Mouse (Mus musculus): Measurements from ENCODE around the gene Abcc4. TPM values are rescaled to one million over a fixed set of nuclear protein-coding genes. Genes with fewer than 3 reads are reported as not detected.

The Abcc4 gene
- total and polyA plus RNA-seq, 2 experiments from 2014 or later = 2.4 to 3.6 TPM

GRCm38 (mm10) chr14:118638447-118639275 lies 67.4 kb downstream of the Abcc4 start:
- DNase-seq (ENCODE audit: low spot score) (no peak), ATAC-seq (ENCODE audit: low FRiP score) (no peak)
- WGBS = 85% methylated on average over 25 of the region's 25 CpGs
- H3K9ac ChIP-seq (replicated peaks; ENCODE audit: low read length, poor library complexity, severe bottlenecking) = no peak overlapping the region
- no peak for TF ChIP-seq CTCF (IDR thresholded peaks at IDR 0.05)
- no peak overlapping the region for H3K4me3 ChIP-seq (ENCODE audit: low read depth, low read length)
- no peaks in the 10 kb centered on the region for H3K9me3 ChIP-seq (ENCODE audit: low read length)
- H3K36me3 ChIP-seq (ENCODE audit: insufficient read depth, low read length) = no peaks in the 10 kb centered on the region
- H3K27ac ChIP-seq (ENCODE audit: low read depth, low read length) = no peak overlapping the region
- H3K27me3 ChIP-seq (ENCODE audit: insufficient read depth, low read length) = no peaks in the 10 kb centered on the region
- H3K4me1 ChIP-seq (ENCODE audit: insufficient read depth, low read length) = no peaks in the 10 kb centered on the region
- H3K4me2 ChIP-seq (ENCODE audit: low read depth, low read length, poor library complexity, severe bottlenecking) = no peak overlapping the region

DNA sequence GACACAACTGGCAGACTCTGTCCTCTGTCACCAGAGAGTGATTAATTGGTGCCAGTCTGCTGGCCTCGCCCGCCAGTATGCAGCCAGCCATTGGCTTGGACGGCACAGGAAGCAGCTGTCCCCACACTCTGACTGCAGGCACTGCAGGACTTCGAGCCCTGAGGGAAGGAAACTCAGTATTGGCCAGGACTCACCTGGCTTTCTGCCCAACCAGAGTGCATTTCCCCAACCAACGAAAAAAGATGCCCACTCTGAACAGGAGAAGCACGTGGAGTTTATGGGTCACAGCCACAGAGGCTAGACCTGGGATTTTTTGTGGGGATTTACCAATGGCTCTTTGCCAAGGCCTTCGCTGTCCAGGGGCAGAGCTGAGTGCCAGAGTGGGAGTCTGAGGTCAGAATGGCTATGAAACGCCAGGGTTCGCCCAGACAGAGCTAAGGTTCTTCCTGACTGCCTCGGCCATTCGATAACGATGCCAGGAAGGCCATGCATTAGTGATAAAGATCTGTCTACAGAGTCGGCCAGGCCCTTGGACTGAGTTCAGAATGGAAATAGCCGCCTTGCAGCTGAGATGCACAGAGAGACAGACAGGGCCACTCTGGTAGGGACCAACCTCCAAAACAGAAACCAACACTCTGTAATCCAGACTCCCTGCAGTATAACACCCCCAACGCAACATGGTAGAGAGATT lies 70.4 kb downstream of the Abcc4 start:
- Histone ChIP-seq H3K4me1 (ENCODE audit: insufficient read depth, low read length) (no peaks in the 10 kb centered on the region), H3K9ac (replicated peaks; ENCODE audit: low read length, poor library complexity, severe bottlenecking) (no peak overlapping the region), H3K4me2 (ENCODE audit: low read depth, low read length, poor library complexity, severe bottlenecking) (no peak overlapping the region), H3K27ac (ENCODE audit: low read depth, low read length) (no peak overlapping the region), H3K36me3 (ENCODE audit: insufficient read depth, low read length) (no peaks in the 10 kb centered on the region), H3K4me3 (ENCODE audit: low read depth, low read length) (no peak overlapping the region), H3K27me3 (ENCODE audit: insufficient read depth, low read length) (no peaks in the 10 kb centered on the region), H3K9me3 (ENCODE audit: low read length) (no peaks in the 10 kb centered on the region)
- TF ChIP-seq CTCF (IDR thresholded peaks at IDR 0.05) = no peak
- ATAC-seq (ENCODE audit: low FRiP score) (peak; percentile 66; the same call in 1 of the 2 replicates), DNase-seq (ENCODE audit: low spot score) (peak; percentile 87)
- 70% methylated on average over 15 of the region's 15 CpGs for WGBS

DNA sequence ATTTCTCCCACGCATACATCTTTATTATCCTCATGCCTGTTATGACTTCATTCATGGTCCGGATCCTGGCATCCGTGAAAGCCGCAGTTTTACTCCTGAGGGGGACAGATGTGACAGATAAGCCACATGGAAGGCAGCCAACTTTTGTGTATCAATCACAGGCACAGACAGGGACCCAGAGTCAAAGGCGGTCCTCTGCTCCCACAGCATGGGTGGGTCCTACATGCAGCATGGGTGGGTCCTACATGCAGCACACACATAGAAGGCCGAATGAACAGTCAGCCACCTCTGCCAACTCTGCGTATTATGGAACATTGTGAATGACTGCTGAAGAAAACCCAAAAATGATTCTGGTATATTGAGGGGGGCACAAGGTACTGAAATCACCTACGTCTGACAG lies 76.4 kb downstream of the Abcc4 start:
- Histone ChIP-seq H3K9me3 (ENCODE audit: low read length) (no peaks in the 10 kb centered on the region), H3K27ac (ENCODE audit: low read depth, low read length) (no peak overlapping the region), H3K4me3 (ENCODE audit: low read depth, low read length) (no peak overlapping the region), H3K4me2 (ENCODE audit: low read depth, low read length, poor library complexity, severe bottlenecking) (no peak overlapping the region), H3K27me3 (ENCODE audit: insufficient read depth, low read length) (no peaks in the 10 kb centered on the region), H3K9ac (replicated peaks; ENCODE audit: low read length, poor library complexity, severe bottlenecking) (no peak overlapping the region), H3K36me3 (ENCODE audit: insufficient read depth, low read length) (no peaks in the 10 kb centered on the region), H3K4me1 (ENCODE audit: insufficient read depth, low read length) (no peaks in the 10 kb centered on the region)
- no peak for ATAC-seq (ENCODE audit: low FRiP score)
- WGBS = 72% methylated on average over 8 of the region's 8 CpGs
- DNase-seq (ENCODE audit: low spot score) = no peak
- no peak for TF ChIP-seq CTCF (IDR thresholded peaks at IDR 0.05)

DNA sequence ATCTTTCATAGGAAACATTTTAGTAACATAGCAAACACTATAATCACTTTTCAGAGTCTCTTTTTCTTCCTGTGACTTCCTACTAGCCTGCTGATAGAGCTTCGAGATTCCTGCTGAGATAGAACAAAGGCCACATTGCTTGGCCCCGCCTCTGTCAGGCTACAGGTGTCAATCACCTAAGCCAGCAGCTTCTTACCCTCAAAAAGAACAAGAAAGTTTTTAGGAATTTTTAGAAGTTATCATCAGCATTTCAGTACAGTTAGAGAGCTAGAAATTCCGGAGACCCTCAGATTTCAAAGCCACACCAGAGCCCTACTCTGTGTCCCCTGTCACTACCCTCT lies 84.6 kb downstream of the Abcc4 start:
- Histone ChIP-seq H3K27me3 (ENCODE audit: insufficient read depth, low read length) (no peaks in the 10 kb centered on the region), H3K4me1 (ENCODE audit: insufficient read depth, low read length) (no peaks in the 10 kb centered on the region), H3K4me2 (ENCODE audit: low read depth, low read length, poor library complexity, severe bottlenecking) (no peak overlapping the region), H3K9ac (replicated peaks; ENCODE audit: low read length, poor library complexity, severe bottlenecking) (no peak overlapping the region), H3K27ac (ENCODE audit: low read depth, low read length) (no peak overlapping the region), H3K9me3 (ENCODE audit: low read length) (no peaks in the 10 kb centered on the region), H3K4me3 (ENCODE audit: low read depth, low read length) (no peak overlapping the region), H3K36me3 (ENCODE audit: insufficient read depth, low read length) (no peaks in the 10 kb centered on the region)
- DNase-seq (ENCODE audit: low spot score) (no peak), ATAC-seq (ENCODE audit: low FRiP score) (no peak)
- WGBS = 53% methylated on average over 3 of the region's 3 CpGs
- no peak for TF ChIP-seq CTCF (IDR thresholded peaks at IDR 0.05)

DNA sequence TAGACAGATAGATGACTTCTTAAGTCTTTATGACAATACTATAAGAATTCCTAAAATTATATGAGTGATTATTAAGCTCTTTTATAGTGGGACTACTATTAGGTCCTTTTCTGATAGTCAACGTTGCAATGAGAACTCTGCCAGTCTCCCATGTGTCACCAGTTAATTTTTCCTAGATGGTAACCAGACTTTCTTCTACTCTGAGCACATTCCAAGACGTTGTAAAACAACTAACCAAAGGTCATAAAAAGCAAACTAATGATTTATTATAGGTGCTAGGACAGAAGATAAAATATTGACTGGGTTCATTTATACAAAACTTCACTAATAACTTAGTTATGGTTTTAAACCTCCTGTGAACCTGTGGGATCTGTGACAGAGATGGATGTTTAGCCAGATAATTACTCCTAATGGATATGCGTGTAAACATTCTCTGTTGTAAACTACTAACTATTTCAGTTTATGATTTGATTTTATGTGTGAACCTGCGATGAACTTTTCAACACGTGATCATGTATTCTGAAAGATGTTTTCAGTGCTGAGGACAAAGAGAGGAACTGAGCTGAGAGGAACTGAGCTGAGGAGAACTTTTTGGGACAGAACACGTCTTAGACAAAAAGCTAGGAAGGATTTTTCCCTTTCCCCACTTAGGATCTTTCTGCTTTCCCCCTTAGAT lies 85.1 kb downstream of the Abcc4 start:
- H3K27me3 ChIP-seq (ENCODE audit: insufficient read depth, low read length) = no peaks in the 10 kb centered on the region
- TF ChIP-seq CTCF (IDR thresholded peaks at IDR 0.05) = no peak
- H3K27ac ChIP-seq (ENCODE audit: low read depth, low read length) = no peak overlapping the region
- no peak for DNase-seq (ENCODE audit: low spot score)
- no peak overlapping the region for H3K9ac ChIP-seq (replicated peaks; ENCODE audit: low read length, poor library complexity, severe bottlenecking)
- H3K9me3 ChIP-seq (ENCODE audit: low read length) = no peaks in the 10 kb centered on the region
- H3K4me3 ChIP-seq (ENCODE audit: low read depth, low read length) = no peak overlapping the region
- no peak for ATAC-seq (ENCODE audit: low FRiP score)
- WGBS = 85% methylated on average over 6 of the region's 6 CpGs
- no peak overlapping the region for H3K4me2 ChIP-seq (ENCODE audit: low read depth, low read length, poor library complexity, severe bottlenecking)
- no peaks in the 10 kb centered on the region for H3K36me3 ChIP-seq (ENCODE audit: insufficient read depth, low read length)
- no peaks in the 10 kb centered on the region for H3K4me1 ChIP-seq (ENCODE audit: insufficient read depth, low read length)

All from midbrain, postnatal 0 days (tissue).